Mouse (Mus musculus) hindbrain, embryonic 16.5 days (tissue): ENCODE measurements around the gene Lrrc49. TPM values are rescaled to one million over a fixed set of nuclear protein-coding genes. Genes with fewer than 3 reads are reported as not detected.

Experiments
- ATAC-seq: fragments of 200-750 bp; cut with Nextera tagmentation; 2 replicates; pipeline ENCODE4 v1.8.0; 2017; ENCODE audit warnings: moderate TSS enrichment, moderate library complexity
- H3K27ac ChIP-seq: fragments of 300-500 bp; sonication (generic); 2 replicates; pipeline ENCODE4 v1.5.1; 2014; ENCODE audit warnings: low read depth, mild to moderate bottlenecking, control low read depth, low read length, moderate library complexity
- H3K27me3 ChIP-seq: fragments of 300-500 bp; sonication (generic); replicated peaks from 2 replicates; pipeline ENCODE4 v1.6.1; 2014; ENCODE audit warnings: low read length; ENCODE audit not compliant: control insufficient read depth, insufficient read depth
- H3K36me3 ChIP-seq: fragments of 300-500 bp; sonication (generic); 2 replicates; pipeline ENCODE4 v1.6.1; 2014; ENCODE audit warnings: mild to moderate bottlenecking, low read length, moderate library complexity, mixed read lengths; ENCODE audit not compliant: control insufficient read depth, insufficient read depth
- H3K4me1 ChIP-seq: fragments of 300-500 bp; sonication (generic); 2 replicates; pipeline ENCODE4 v1.6.1; 2014; ENCODE audit warnings: low read depth, low read length; ENCODE audit not compliant: control insufficient read depth, insufficient read depth
- H3K4me2 ChIP-seq: fragments of 300-500 bp; sonication (generic); 2 replicates; pipeline ENCODE4 v1.6.1; 2014; ENCODE audit warnings: mild to moderate bottlenecking, low read length, control low read depth, moderate library complexity
- H3K4me3 ChIP-seq: fragments of 300-500 bp; sonication (generic); 2 replicates; pipeline ENCODE4 v1.5.1; 2014; ENCODE audit warnings: mild to moderate bottlenecking, low read length, control low read depth, moderate library complexity
- H3K9ac ChIP-seq: fragments of 300-500 bp; sonication (generic); 2 replicates; pipeline ENCODE4 v1.6.1; 2014; ENCODE audit warnings: low read depth, mild to moderate bottlenecking, control low read depth, low read length, moderate library complexity
- H3K9me3 ChIP-seq: fragments of 300-500 bp; sonication (generic); 2 replicates; pipeline ENCODE4 v1.6.1; 2014; ENCODE audit warnings: mild to moderate bottlenecking, low read length, moderate library complexity; ENCODE audit not compliant: control insufficient read depth
- WGBS: fragments of 180-500 bp; shearing (Covaris S2); extraction: QIAGEN DNeasy Blood & Tissue Kit; methylation state at CpG from one replicate; pipeline ENCODE4 v1.1.7; 2014; 5-methylcytosine and 5-hydroxymethylcytosine counted together
- polyA plus RNA-seq: library from polyadenylated mRNA; unstranded; fragments of >200 nt; fragmentation: Nextera tagmentation; extraction: Ambion mirVana; gene quantifications from 2 replicates; pipeline ENCODE4 v1.2.1, GENCODE M21; 2015

Lrrc49 gene
- polyA plus RNA-seq, 1 experiment from 2014 or later: 81.4 TPM

DNA sequence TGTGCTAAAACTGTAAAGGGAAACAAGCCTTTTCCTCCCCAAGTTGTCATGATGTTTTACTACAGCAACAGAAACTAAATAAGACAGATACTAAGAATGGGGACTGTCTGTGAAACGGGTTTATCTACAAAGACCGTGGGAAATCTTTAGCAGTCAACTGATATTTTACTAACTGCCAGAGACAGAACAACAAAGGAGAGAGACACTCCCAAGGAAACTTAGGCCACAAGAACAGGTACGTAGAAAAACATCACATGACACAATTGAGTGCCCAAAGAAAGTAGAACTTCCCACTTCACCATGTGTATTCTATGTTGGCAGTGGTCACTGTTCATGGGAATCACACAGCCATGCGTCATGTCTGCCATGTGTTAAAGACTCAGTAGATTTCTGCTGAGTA lies 116.2 kb downstream of the Lrrc49 start:
- H3K9me3 ChIP-seq: no peaks in the 10 kb centered on the region
- H3K36me3 ChIP-seq: no peaks in the 10 kb centered on the region
- H3K4me2 ChIP-seq: no peak overlapping the region
- H3K4me1 ChIP-seq: no peaks in the 10 kb centered on the region
- H3K27me3 ChIP-seq: no peaks in the 10 kb centered on the region
- no peak overlapping the region for H3K9ac ChIP-seq
- ATAC-seq: no peak
- 91% methylated on average over 4 of the region's 4 CpGs for WGBS
- H3K4me3 ChIP-seq: no peak overlapping the region
- no peak overlapping the region for H3K27ac ChIP-seq

DNA sequence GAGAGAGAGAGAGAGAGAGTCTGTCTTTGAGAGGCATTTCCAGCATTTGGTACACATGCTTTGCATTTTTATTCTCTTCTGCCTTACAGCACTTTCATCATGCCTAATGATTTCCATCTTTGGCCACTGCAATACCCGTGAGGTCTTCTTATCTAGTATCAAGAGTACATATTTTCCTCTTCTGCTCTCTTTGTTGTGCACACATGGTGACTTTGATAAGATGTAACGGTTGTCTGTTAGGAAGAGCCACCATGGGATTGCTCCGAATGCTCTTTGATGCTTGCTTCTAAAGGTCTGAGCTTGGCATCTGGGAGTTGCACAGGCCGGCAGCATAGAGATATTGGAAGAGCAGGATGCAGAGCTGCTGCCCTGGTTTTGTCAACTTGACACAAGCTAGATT lies 116.9 kb downstream of the Lrrc49 start:
- Histone ChIP-seq H3K4me1 (no peaks in the 10 kb centered on the region), H3K9ac (no peak overlapping the region), H3K27me3 (no peaks in the 10 kb centered on the region), H3K9me3 (no peaks in the 10 kb centered on the region), H3K27ac (no peak overlapping the region), H3K36me3 (no peaks in the 10 kb centered on the region), H3K4me3 (no peak overlapping the region), H3K4me2 (no peak overlapping the region)
- no peak for ATAC-seq
- whole genome bisulfite sequencing: 81% methylated on average over 4 of the region's 4 CpGs

DNA sequence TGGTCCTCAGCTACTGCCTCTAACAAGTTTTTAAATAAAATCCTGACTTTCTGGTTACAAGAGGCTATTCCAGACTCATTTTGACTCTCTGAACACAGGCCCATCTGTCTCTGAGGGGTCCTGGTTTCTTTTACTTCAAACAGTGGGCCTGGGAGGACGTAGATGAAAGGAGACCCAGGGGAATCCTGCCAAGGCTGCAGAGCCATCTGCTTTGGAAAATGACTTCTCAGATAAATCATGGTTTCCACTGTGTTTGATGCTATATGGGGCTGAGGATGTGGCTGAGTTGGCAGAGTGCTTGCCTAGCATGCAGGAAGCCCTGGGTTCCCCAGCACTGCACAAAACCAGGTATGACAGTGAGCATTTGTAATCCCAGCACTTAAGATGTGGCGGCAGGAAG lies 118.6 kb downstream of the Lrrc49 start:
- Histone ChIP-seq H3K9ac (no peak overlapping the region), H3K4me1 (no peaks in the 10 kb centered on the region), H3K27me3 (no peaks in the 10 kb centered on the region), H3K4me2 (no peak overlapping the region), H3K36me3 (no peaks in the 10 kb centered on the region), H3K9me3 (no peaks in the 10 kb centered on the region), H3K27ac (no peak overlapping the region), H3K4me3 (no peak overlapping the region)
- ATAC-seq: no peak
- 54% methylated on average over 2 of the region's 2 CpGs for WGBS

DNA sequence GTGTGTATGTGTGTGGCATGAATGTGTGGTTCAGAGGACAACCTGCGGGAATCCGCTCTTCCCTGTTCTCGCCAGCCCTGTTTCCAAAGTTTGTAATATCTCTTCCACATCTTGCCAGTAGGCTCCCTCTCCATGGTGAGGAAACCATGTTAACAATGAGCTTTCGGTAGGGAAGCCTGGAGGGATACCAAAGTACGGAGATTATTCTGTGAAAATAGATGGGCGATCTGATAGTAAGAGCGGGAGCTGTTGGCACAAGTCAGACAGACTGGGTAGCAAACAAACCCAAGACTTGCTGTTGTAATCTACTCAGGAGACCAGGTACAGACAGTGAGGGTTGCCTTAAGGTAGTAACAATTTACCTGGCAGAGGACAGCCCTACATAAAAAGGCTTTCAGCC lies 124.1 kb downstream of the Lrrc49 start:
- H3K9ac ChIP-seq: no peak overlapping the region
- H3K4me1 ChIP-seq: peaks cover 9% of the 10 kb centered on the region
- H3K27me3 ChIP-seq: no peaks in the 10 kb centered on the region
- H3K4me2 ChIP-seq: no peak overlapping the region
- no peak for ATAC-seq
- WGBS: 92% methylated on average over 7 of the region's 7 CpGs
- H3K9me3 ChIP-seq: no peaks in the 10 kb centered on the region
- H3K27ac ChIP-seq: no peak overlapping the region
- no peaks in the 10 kb centered on the region for H3K36me3 ChIP-seq
- no peak overlapping the region for H3K4me3 ChIP-seq

DNA sequence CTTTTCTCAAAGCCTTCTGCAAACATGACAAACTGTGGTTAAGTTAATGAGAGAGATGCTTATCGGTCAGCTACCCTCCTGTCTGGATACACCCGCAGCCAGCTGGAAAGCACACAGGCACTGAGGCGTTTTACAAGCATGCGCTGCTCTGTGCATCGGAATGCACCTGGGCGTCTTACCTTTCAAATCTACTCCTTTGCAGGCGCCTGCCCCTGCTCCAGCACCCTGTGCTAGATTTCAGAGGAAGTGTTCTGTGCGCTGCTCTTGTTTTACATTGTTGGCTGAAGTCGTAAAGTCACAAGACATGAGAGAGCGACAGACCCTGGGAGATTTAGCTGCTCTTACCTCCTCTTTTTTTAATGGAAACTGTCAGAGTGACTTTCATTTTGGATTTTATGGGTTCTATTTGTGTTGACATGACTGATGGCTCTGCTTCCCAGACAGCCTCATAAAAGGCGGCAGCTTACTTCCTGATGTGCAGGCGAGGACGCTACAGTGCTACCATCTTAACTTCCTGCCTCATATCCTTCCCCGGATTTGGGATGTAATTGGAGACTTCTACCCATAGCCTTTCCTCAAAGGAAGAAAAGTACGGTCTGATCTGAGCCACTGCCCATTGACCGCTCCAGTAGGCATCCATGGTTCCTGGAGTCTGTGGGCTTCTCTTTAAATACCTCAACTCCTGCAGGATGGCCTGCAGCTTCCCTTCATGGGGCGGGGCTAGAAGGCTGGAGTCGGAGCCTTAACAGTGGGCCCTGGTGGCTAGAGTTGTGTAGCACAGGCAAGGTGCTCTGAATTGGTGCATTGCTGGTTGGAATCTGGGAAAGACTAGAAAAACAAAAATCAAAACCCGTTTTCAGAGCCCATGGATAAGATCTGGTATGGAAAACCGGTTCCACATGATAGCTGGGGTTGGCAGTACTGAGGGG lies 125.3 kb downstream of the Lrrc49 start:
- Histone ChIP-seq H3K4me1 (peaks cover 9% of the 10 kb centered on the region), H3K4me2 (no peak overlapping the region), H3K4me3 (no peak overlapping the region), H3K9me3 (no peaks in the 10 kb centered on the region), H3K27me3 (no peaks in the 10 kb centered on the region), H3K27ac (no peak overlapping the region), H3K36me3 (no peaks in the 10 kb centered on the region), H3K9ac (no peak overlapping the region)
- 64% methylated on average over 20 of the region's 20 CpGs for WGBS
- ATAC-seq: no peak

DNA sequence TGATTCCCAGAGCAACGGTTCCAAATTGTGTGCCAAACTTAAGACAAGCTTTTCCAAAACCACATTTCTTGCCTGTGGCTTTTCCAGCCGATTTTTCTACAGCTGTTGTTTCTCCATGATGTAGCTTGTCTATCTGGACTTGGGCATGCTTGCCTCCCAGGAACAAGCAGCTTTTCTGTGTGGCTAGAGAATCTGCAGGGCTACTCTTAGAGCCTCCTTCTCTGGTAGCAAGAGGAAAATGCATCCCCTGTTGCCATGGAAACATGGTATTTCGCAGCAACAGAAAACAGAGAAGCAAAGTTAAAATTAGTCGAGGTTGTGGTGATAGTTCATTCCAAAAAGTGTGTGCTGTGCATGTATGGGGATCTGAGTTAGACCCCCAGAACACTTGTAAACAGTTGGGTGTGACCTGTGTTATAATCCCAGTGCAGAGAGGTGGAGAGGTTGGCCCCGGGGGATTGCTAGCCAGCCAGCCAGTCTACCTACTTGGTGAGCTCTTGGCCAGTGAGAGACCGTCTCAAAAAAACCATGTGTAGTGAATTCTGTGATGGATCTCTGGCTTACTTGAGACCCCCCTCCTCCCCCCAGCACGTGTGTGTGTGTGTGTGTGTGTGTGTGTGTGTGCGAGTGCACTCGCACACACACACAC lies 126.2 kb downstream of the Lrrc49 start:
- Histone ChIP-seq H3K9ac (no peak overlapping the region), H3K9me3 (no peaks in the 10 kb centered on the region), H3K36me3 (no peaks in the 10 kb centered on the region), H3K4me1 (peaks cover 9% of the 10 kb centered on the region), H3K4me2 (no peak overlapping the region), H3K4me3 (no peak overlapping the region), H3K27ac (no peak overlapping the region), H3K27me3 (no peaks in the 10 kb centered on the region)
- no peak for ATAC-seq
- 59% methylated on average over 9 of the region's 9 CpGs for WGBS

DNA sequence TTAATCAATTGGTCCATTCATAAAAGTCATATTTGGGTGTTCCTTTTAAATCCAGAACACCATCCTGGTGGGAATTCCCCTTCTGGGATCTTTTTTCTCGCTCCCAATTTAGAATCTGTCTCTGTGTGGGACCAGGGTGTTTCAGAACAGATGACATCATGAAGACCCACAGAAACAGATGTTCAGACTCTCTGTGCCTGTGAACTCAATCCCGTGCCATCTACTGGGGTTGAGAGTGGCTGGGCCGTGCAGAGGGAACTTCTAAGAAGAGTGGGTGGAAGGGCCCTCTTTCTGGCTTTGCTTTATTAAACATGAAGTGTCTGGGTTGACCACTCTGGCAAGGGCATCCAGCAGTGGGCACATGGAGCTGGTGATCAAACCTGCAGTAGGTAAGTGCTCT lies 129.5 kb downstream of the Lrrc49 start:
- no peak overlapping the region for H3K4me3 ChIP-seq
- H3K4me1 ChIP-seq: peaks cover 9% of the 10 kb centered on the region
- H3K4me2 ChIP-seq: no peak overlapping the region
- no peaks in the 10 kb centered on the region for H3K27me3 ChIP-seq
- WGBS: 90% methylated on average over 3 of the region's 3 CpGs
- no peaks in the 10 kb centered on the region for H3K36me3 ChIP-seq
- no peaks in the 10 kb centered on the region for H3K9me3 ChIP-seq
- H3K9ac ChIP-seq: no peak overlapping the region
- no peak for ATAC-seq
- no peak overlapping the region for H3K27ac ChIP-seq

DNA sequence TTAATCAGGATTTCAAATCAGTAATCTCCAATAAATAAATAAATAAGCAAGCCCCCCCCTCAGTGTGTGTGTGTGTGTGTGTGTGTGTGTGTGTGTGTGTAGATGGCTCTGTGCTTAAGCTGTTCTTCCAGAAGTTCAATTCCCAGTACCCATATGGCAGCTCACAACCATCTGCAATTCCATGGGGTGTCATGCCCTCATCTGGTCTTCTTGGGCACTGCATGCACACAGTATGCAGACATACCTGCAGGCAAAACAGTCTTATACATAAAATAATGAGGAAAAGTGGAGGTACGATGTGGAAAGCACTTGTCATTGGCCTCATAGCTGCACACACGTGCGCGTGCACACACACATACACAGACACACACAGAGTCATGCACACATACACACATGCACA lies 136.7 kb downstream of the Lrrc49 start:
- H3K27ac ChIP-seq: no peak overlapping the region
- no peaks in the 10 kb centered on the region for H3K9me3 ChIP-seq
- no peak overlapping the region for H3K4me3 ChIP-seq
- H3K9ac ChIP-seq: no peak overlapping the region
- WGBS: 87% methylated on average over 4 of the region's 4 CpGs
- H3K4me2 ChIP-seq: no peak overlapping the region
- H3K4me1 ChIP-seq: no peaks in the 10 kb centered on the region
- H3K27me3 ChIP-seq: no peaks in the 10 kb centered on the region
- ATAC-seq: no peak
- no peaks in the 10 kb centered on the region for H3K36me3 ChIP-seq

DNA sequence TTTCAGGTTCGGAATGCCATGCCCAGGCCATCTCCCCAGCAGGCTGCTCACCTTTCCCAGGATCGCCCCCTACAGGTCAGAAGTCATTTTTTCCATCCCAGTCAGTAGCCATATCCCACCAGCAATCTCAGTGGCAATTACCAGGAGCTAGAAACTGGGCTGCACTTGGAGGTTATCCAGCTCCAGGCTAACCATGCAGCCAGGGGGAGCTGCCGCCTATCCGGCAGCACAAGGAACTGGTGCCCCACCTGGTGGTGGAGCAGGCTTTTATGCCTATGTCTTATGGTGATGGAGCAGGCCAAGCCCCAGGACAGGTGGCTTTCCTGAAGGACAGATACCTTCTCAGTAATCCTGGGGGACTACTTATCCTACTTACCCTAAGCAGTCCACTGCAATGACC lies 139.8 kb downstream of the Lrrc49 start:
- no peak overlapping the region for H3K4me2 ChIP-seq
- no peaks in the 10 kb centered on the region for H3K36me3 ChIP-seq
- ATAC-seq: no peak
- H3K9me3 ChIP-seq: no peaks in the 10 kb centered on the region
- no peak overlapping the region for H3K27ac ChIP-seq
- H3K9ac ChIP-seq: no peak overlapping the region
- no peak overlapping the region for H3K4me3 ChIP-seq
- WGBS: 22% methylated on average over 4 of the region's 4 CpGs
- no peaks in the 10 kb centered on the region for H3K4me1 ChIP-seq
- H3K27me3 ChIP-seq: no peaks in the 10 kb centered on the region
